Mouse (Mus musculus) heart, embryonic 14.5 days (tissue): ENCODE data around the gene Rtkn2. TPM values are rescaled to one million over a fixed set of nuclear protein-coding genes. Genes with fewer than 3 reads are reported as not detected.
"Not testable (repeated sequence)": the region's sequence is repeated elsewhere in the genome, so short reads cannot be mapped to it uniquely, and the experiment has no call there.

Experiments
- ATAC-seq: fragments of 200-750 bp; cut with Nextera tagmentation; 2 replicates; pipeline ENCODE4 v1.8.0; 2017; ENCODE audit warnings: low read depth, moderate TSS enrichment; ENCODE audit not compliant: insufficient number of reproducible peaks, insufficient read depth, low FRiP score
- H3K27ac ChIP-seq, 2 experiments: fragments of 200-500 bp in 1 of 2; fragments of 300-500 bp in 1 of 2; sonication (generic) in 1 of 2; replicated peaks in 1 of 2; 2 replicates each; pipeline ENCODE4 v1.5.1; 2012 to 2014; ENCODE audit warnings: low read depth in 2 of 2, low read length in 2 of 2, control low read depth in 1 of 2, mild to moderate bottlenecking in 1 of 2, mixed read lengths in 1 of 2; ENCODE audit not compliant: control insufficient read depth in 1 of 2, insufficient read depth in 1 of 2
- H3K27me3 ChIP-seq: fragments of 300-500 bp; sonication (generic); 2 replicates; pipeline ENCODE4 v1.6.1; 2014; ENCODE audit warnings: mild to moderate bottlenecking, low read length, control low read depth; ENCODE audit not compliant: control insufficient read depth, insufficient read depth
- H3K36me3 ChIP-seq: fragments of 300-500 bp; sonication (generic); 2 replicates; pipeline ENCODE4 v1.6.1; 2014; ENCODE audit warnings: mild to moderate bottlenecking, control low read depth, low read length, mixed read lengths; ENCODE audit not compliant: control insufficient read depth, insufficient read depth
- H3K4me1 ChIP-seq, 2 experiments: fragments of 200-500 bp in 1 of 2; fragments of 300-500 bp in 1 of 2; sonication (generic) in 1 of 2; 2 replicates each; pipeline ENCODE4 v1.6.1; 2012 to 2014; ENCODE audit warnings: low read length in 2 of 2, control low read depth in 1 of 2, mixed read lengths in 1 of 2; ENCODE audit not compliant: control insufficient read depth in 2 of 2, insufficient read depth in 2 of 2
- H3K4me2 ChIP-seq: fragments of 300-500 bp; sonication (generic); 2 replicates; pipeline ENCODE4 v1.6.1; 2014; ENCODE audit warnings: mild to moderate bottlenecking, low read length
- H3K4me3 ChIP-seq, 2 experiments: fragments of 200-500 bp in 1 of 2; fragments of 300-500 bp in 1 of 2; sonication (generic) in 1 of 2; 2 replicates each; pipeline ENCODE4 v1.5.1; 2012 to 2014; ENCODE audit warnings: low read length in 2 of 2, mild to moderate bottlenecking in 2 of 2, control low read depth in 1 of 2, low read depth in 1 of 2, moderate library complexity in 1 of 2; ENCODE audit not compliant: control insufficient read depth in 1 of 2, insufficient read depth in 1 of 2
- H3K9ac ChIP-seq: fragments of 300-500 bp; sonication (generic); 2 replicates; pipeline ENCODE4 v1.6.1; 2014; ENCODE audit warnings: mild to moderate bottlenecking, low read length
- H3K9me3 ChIP-seq: fragments of 300-500 bp; sonication (generic); 2 replicates; pipeline ENCODE4 v1.6.1; 2016; ENCODE audit warnings: low read length, control low read depth; ENCODE audit not compliant: control insufficient read depth
- WGBS: fragments of 180-500 bp; shearing (Covaris S2); extraction: QIAGEN DNeasy Blood & Tissue Kit; methylation state at CpG from one replicate; pipeline ENCODE4 v1.1.7; 2014; 5-methylcytosine and 5-hydroxymethylcytosine counted together
- polyA plus RNA-seq: library from polyadenylated mRNA; unstranded; fragments of >200 nt; fragmentation: Nextera tagmentation; extraction: Ambion mirVana; gene quantifications from 2 replicates; pipeline ENCODE4 v1.2.1, GENCODE M21; 2014

Rtkn2 gene
- polyA plus RNA-seq, 1 experiment from 2014 or later = 7.3 TPM

GRCm38 (mm10) chr10:68095136-68095535 lies 115.8 kb downstream of the Rtkn2 start:
- Histone ChIP-seq H3K9me3 (no peaks in the 10 kb centered on the region), H3K36me3 (peaks cover 75% of the 10 kb centered on the region), H3K27ac (0 out of 4 replicates have a peak overlapping the region, but pooled peaks of 1 of the 2 experiments have one; percentile 21), H3K27me3 (no peaks in the 10 kb centered on the region), H3K4me3 (no peak overlapping the region), H3K9ac (no peak overlapping the region), H3K4me1 (peaks cover 14 to 28% of the 10 kb centered on the region in 2 experiments), H3K4me2 (no peak overlapping the region)
- no peak for ATAC-seq
- WGBS = 22% methylated on average over 2 of the region's 2 CpGs

- Histone ChIP-seq H3K9ac (no peak overlapping the region), H3K27ac (no peak overlapping the region), H3K4me2 (no peak overlapping the region), H3K4me3 (no peak overlapping the region), H3K4me1 (peaks cover 5 to 22% of the 10 kb centered on the region in 2 experiments), H3K36me3 (peaks cover 87% of the 10 kb centered on the region), H3K9me3 (no peaks in the 10 kb centered on the region), H3K27me3 (no peaks in the 10 kb centered on the region)
- 89% methylated on average over 12 of the region's 12 CpGs for WGBS
- ATAC-seq = no peak
These were observed 117.0 kb downstream of the Rtkn2 start for GRCm38 (mm10) chr10:68096395-68096794.

- no peaks in the 10 kb centered on the region for H3K9me3 ChIP-seq
- H3K27me3 ChIP-seq = no peaks in the 10 kb centered on the region
- H3K4me2 ChIP-seq = no peak overlapping the region
- 87% methylated on average over 19 of the region's 19 CpGs for WGBS
- H3K4me1 ChIP-seq = peaks cover 9 to 25% of the 10 kb centered on the region in 2 experiments
- ATAC-seq = no peak
- peaks cover 86% of the 10 kb centered on the region for H3K36me3 ChIP-seq
- no peak overlapping the region for H3K4me3 ChIP-seq
- H3K27ac ChIP-seq = no peak overlapping the region
- no peak overlapping the region for H3K9ac ChIP-seq
These were observed 118.7 kb downstream of the Rtkn2 start for GRCm38 (mm10) chr10:68097821-68098675.

GRCm38 (mm10) chr10:68099801-68100200 lies 120.4 kb downstream of the Rtkn2 start:
- H3K4me3 ChIP-seq, H3K9me3 ChIP-seq, H3K9ac ChIP-seq, H3K27me3 ChIP-seq, ATAC-seq, H3K4me2 ChIP-seq, H3K27ac ChIP-seq: not testable (repeated sequence)
- peaks cover 71% of the 10 kb centered on the region for H3K36me3 ChIP-seq
- peaks cover 14 to 43% of the 10 kb centered on the region in 2 experiments for H3K4me1 ChIP-seq
- WGBS = 88% methylated on average over 7 of the region's 7 CpGs

- Histone ChIP-seq H3K27ac (no peak overlapping the region), H3K4me2 (no peak overlapping the region), H3K36me3 (peaks cover 64% of the 10 kb centered on the region), H3K9ac (no peak overlapping the region), H3K9me3 (no peaks in the 10 kb centered on the region), H3K4me3 (no peak overlapping the region), H3K4me1 (peaks cover 17 to 43% of the 10 kb centered on the region in 2 experiments), H3K27me3 (no peaks in the 10 kb centered on the region)
- WGBS = 70% methylated on average over 8 of the region's 8 CpGs
- ATAC-seq = no peak
These were observed 121.1 kb downstream of the Rtkn2 start for GRCm38 (mm10) chr10:68100506-68100905.

- ATAC-seq = no peak
These were observed 121.9 kb downstream of the Rtkn2 start for GRCm38 (mm10) chr10:68101251-68101650.

GRCm38 (mm10) chr10:68102566-68102965 lies 123.2 kb downstream of the Rtkn2 start:
- no peaks in the 10 kb centered on the region for H3K27me3 ChIP-seq
- peak overlapping the region; percentile 37 to 59; a peak in 3 of 4 replicates for H3K27ac ChIP-seq
- no peak overlapping the region for H3K4me2 ChIP-seq
- peaks cover 43% of the 10 kb centered on the region for H3K36me3 ChIP-seq
- WGBS = 44% methylated on average over 6 of the region's 6 CpGs
- no peak overlapping the region for H3K9ac ChIP-seq
- peaks cover 15 to 46% of the 10 kb centered on the region in 2 experiments for H3K4me1 ChIP-seq
- ATAC-seq = no peak
- no peaks in the 10 kb centered on the region for H3K9me3 ChIP-seq
- no peak overlapping the region for H3K4me3 ChIP-seq

More at GRCm38 (mm10) chr10:68101251-68101650, 121.9 kb downstream of the Rtkn2 start:
- no peak overlapping the region for H3K9ac ChIP-seq
- H3K27me3 ChIP-seq = no peaks in the 10 kb centered on the region
- no peaks in the 10 kb centered on the region for H3K9me3 ChIP-seq
- no peak overlapping the region for H3K4me3 ChIP-seq
- no peak overlapping the region for H3K4me2 ChIP-seq
- WGBS = 79% methylated on average over 4 of the region's 4 CpGs
- H3K27ac ChIP-seq = no peak overlapping the region
- peaks cover 56% of the 10 kb centered on the region for H3K36me3 ChIP-seq
- peaks cover 15 to 43% of the 10 kb centered on the region in 2 experiments for H3K4me1 ChIP-seq
